Mouse (Mus musculus): ENCODE results near the gene Apeh.
A peak's percentile ranks its signal among the peaks of the same experiment; 100 is the strongest.

The Apeh gene

GRCm38 (mm10) chr9:108119891-108120411 is 25.5 kb upstream of the Apeh start:
- peak; percentile 54 for DNase-seq

GRCm38 (mm10) chr9:108117143-108117542 is 22.7 kb upstream of the Apeh start:
- DNase-seq: no peak

GRCm38 (mm10) chr9:108115290-108116077 is 21.1 kb upstream of the Apeh start:
- DNase-seq: no peak

- DNase-seq: no peak
Observed at GRCm38 (mm10) chr9:108112719-108113340, 18.4 kb upstream of the Apeh start.

- DNase-seq: no peak
Observed at GRCm38 (mm10) chr9:108111593-108112121, 17.3 kb upstream of the Apeh start.

DNA sequence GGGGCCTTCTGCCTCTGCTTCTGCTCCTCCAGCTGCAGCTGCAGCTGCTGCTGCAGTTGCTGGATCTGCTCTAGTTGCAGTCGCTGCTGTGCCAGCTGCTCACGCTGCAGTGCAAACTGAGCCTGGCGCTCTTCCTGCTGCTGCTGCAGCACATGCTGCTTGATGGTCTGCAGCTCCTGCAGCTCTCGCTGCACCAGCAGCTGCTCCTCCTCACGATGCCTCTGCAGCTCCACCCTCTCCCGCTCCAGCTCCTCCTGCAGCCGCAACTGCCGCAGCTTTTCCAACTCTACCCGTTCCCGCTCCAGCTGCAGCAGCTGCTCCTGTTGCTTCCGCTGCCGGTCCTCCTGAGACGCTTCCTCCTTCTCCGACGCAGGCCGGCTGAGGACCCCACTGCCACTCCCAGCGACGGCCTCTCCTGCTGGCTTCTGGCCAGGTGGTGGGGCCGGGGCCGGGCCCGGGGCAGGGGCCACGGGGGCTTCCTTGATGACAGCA is 16.7 kb upstream of the Apeh start:
- peak; percentile 20 for DNase-seq

- no peak for DNase-seq
Observed at GRCm38 (mm10) chr9:108110160-108110559, 15.8 kb upstream of the Apeh start.

- no peak for DNase-seq
Observed at GRCm38 (mm10) chr9:108107867-108108266, 13.5 kb upstream of the Apeh start.

- DNase-seq: no peak
Observed at GRCm38 (mm10) chr9:108106090-108106489, 11.7 kb upstream of the Apeh start.

- DNase-seq: no peak
Observed at GRCm38 (mm10) chr9:108105549-108105863, 11.1 kb upstream of the Apeh start.

DNA sequence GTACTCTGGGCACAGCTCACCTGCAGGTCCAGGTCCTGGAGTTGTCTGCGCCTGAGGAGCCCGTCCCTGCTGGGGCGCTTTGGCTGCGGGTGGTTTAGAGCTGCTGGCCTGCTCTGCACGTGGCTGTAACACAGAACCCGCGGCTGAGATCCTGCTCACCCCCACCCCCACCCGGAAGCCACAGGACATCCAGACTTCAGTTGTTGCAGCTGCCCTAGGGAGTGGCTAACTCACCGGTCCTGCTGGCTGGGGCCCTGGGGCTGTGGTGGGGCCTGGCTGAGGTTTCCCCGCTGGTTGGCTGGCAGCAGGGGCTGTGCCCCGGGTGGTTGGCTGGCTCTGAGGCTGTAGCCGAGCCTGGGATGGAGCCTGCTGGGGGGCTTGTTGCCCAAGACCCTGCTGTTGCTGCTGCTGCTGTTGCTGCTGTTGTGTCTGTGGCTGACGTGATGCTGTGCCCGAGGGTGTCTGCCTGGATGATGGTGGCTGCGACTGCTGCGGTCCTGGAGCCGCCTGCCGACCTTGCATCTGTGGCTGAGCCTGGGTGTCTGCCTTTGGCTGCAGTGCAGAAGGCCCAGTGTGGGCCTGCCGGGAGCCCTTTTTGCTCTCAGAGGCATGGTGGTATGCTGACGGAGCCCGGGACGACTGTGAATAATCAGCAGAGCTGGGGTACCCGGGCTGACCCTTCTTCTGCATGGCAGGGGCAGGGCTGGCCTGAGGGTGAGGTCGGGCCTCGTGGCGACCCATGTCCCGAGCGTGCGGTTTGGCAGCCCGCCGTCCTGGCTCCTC is 10.6 kb upstream of the Apeh start:
- DNase-seq: no peak

DNA sequence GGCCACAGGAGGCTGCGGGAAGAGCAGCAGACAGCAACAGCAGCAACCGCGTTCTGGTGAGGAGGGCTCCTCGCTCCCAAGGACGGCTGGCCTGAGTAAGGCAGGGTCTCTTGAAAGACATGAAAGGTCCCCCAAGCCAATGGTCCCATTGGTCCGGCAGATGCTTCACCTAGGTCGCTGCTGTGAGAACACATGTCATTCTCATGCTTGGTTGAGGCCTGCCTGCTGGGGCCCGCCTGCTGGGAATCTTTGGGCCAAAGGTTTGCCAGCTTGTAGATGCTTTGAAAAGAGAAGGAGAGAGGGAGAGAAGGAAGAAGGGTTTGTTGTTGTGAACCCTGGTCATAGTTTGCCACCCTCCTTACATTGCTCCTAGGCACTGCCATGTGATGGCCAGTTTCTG is 5.2 kb upstream of the Apeh start:
- DNase-seq: no peak

DNA sequence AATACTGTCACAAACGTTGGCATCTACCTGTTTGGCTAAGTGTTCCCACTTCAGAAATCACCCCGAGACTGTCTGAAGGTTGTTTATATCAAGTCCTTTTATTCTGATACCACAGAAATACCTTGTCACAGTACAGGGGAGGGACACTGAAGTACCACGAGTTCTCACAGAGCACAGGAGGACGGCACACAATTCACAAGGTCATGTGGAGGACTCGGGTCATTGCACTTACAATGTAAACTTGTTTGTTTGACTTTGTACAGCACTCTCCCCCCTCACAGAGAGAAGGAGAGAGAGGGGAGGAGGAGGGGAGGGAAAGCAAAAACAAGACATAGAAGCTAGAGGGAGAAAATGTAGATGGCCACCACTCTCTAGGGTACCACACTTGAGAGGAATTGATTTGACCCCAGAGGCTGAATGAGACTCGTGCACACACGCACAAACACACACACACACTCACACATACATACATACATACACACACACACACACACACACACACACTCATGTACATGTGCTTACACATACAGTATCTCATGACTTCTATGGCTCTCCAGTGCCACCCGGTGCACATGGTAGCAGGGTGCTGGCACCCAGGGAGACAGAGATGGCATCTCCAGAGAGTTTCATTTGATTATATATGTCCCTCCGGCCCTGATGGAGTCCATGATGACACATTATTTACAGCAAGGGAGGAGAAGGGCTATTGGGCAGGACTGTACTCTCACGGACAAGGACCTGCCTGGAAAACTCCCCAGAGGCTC is 1.7 kb upstream of the Apeh start:
- no peak for DNase-seq

- peak; percentile 74 for DNase-seq
Observed at GRCm38 (mm10) chr9:108095518-108095917, 1.1 kb upstream of the Apeh start.

DNA sequence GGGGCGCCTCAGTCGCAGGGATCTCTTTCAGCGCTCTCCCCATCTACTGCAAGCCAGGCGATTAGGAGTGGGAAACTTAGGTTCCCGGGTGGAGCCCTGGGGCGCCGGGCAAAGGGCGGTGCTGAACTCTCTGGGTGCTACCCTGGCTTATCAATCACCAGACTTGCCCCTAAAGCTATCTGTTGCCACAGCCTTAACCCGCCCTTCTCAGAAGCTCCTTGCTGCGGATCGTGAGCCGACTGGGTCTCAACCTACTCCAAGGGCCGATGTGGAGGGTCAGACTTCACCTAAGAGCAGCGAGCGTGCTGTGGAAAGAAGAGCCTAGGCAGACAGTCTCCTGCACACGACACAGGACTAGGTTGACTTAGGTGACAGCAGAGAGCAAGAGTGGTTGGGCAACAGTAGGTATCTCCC is 599 bp upstream of the Apeh start:
- DNase-seq: no peak

GRCm38 (mm10) chr9:108093586-108093985 is 820 bp downstream of the Apeh start:
- DNase-seq: no peak

- DNase-seq: no peak
Observed at GRCm38 (mm10) chr9:108090611-108091120, 3.7 kb downstream of the Apeh start.

DNA sequence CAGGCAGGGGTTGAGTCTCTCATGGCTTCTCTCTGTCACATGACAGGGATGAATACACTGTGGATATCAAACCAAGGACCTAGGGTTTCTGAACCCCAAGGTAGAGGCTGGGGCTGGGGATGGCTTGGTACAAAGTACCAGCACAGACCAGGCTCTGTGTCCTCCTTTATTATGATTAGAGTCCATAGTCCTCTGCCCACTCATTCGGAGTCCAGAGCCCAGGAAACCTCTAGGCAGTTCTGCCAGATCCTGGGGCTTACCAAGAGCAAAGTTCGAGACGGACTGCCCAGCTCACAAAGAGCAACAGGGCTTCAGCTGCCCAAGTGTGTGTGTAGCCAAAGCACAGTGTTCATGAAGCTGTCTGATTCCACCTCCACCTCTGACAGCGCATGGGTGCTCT is 9.1 kb downstream of the Apeh start:
- no peak for DNase-seq

- no peak for DNase-seq
Observed at GRCm38 (mm10) chr9:108083561-108083960, 10.8 kb downstream of the Apeh start.

DNA sequence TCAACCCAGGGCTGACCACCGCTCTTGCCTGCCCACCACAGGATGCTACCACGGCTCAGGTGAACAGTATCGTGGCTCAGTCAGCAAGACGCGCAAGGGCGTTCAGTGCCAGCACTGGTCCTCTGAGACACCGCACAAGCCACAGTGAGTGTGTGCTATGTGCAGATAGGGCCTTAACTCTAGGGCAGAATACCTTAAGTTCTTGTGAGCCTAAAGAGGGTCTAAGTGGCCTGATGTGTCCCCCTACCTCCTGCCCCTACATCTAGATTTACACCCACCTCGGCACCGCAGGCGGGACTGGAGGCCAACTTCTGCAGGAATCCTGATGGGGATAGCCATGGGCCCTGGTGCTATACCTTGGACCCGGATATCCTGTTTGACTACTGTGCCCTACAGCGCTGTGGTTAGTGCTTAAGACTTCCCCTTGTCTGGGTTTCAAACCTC is 11.4 kb downstream of the Apeh start, which contains the start of gene Rnf123:
TSS of gene Rnf123 (minus strand) at position 359 of the 444 bp plus-strand sequence.
- DNase-seq: no peak

DNA sequence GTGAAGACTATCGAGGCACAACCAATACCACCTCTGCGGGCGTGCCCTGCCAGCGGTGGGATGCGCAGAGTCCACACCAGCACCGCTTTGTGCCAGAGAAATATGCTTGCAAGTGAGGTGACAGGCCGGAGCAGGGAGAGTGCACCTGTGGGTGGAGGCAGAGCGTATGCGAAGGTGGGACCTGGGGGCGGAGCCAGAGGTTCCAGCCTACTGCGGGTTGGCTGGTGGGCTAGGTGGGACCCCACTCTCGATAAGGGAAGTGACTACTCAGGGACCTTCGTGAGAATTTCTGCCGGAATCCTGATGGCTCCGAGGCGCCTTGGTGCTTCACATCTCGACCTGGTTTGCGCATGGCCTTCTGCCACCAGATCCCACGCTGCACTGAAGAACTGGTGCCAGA is 11.9 kb downstream of the Apeh start:
- peak; percentile 24 for DNase-seq

GRCm38 (mm10) chr9:108080168-108080567 is 14.2 kb downstream of the Apeh start, which contains the start of gene Mst1:
TSS of gene Mst1 (plus strand) at chr9:108080436.
- no peak for DNase-seq

All from lung, postnatal 10 days (tissue).